Mouse (Mus musculus): Measurements from ENCODE around the gene Mplkip. TPM values are rescaled to one million over a fixed set of nuclear protein-coding genes. Genes with fewer than 3 reads are reported as not detected.

Gene Mplkip
- polyA plus RNA-seq, 1 experiment from 2014 or later: 33.2 TPM

GRCm38 (mm10) chr13:17705188-17705826, 10.3 kb downstream of the Mplkip start:
- no peak overlapping the region for H3K4me2 ChIP-seq (replicated peaks; ENCODE audit: low read depth)
- 45% methylated on average over 6 of the region's 6 CpGs for WGBS
- DNase-seq (ENCODE audit: low spot score): no peak
- no peak for ATAC-seq (ENCODE audit: low FRiP score, low TSS enrichment)
- no peak overlapping the region for H3K4me3 ChIP-seq (ENCODE audit: low read depth, low read length)
- H3K27me3 ChIP-seq (ENCODE audit: control insufficient read depth, insufficient read depth, low read length): no peaks in the 10 kb centered on the region
- H3K9ac ChIP-seq (ENCODE audit: low read length): no peak overlapping the region
- H3K27ac ChIP-seq (replicated peaks): no peak overlapping the region
- no peaks in the 10 kb centered on the region for H3K9me3 ChIP-seq (ENCODE audit: control insufficient read depth, low read length)
- TF ChIP-seq EP300 (optimal IDR thresholded peaks at IDR 0.05): no peak
- no peak for TF ChIP-seq CTCF (IDR thresholded peaks at IDR 0.05; ENCODE audit: low read depth)
- H3K36me3 ChIP-seq (ENCODE audit: control insufficient read depth, insufficient read depth, low read length): no peaks in the 10 kb centered on the region
- H3K4me1 ChIP-seq (replicated peaks; ENCODE audit: control insufficient read depth, insufficient read depth): no peaks in the 10 kb centered on the region

GRCm38 (mm10) chr13:17708784-17709311, 13.9 kb downstream of the Mplkip start:
- Histone ChIP-seq H3K4me1 (replicated peaks; ENCODE audit: control insufficient read depth, insufficient read depth) (no peaks in the 10 kb centered on the region), H3K36me3 (ENCODE audit: control insufficient read depth, insufficient read depth, low read length) (no peaks in the 10 kb centered on the region), H3K9ac (ENCODE audit: low read length) (no peak overlapping the region), H3K4me2 (replicated peaks; ENCODE audit: low read depth) (no peak overlapping the region), H3K27me3 (ENCODE audit: control insufficient read depth, insufficient read depth, low read length) (no peaks in the 10 kb centered on the region), H3K4me3 (ENCODE audit: low read depth, low read length) (no peak overlapping the region), H3K9me3 (ENCODE audit: control insufficient read depth, low read length) (no peaks in the 10 kb centered on the region), H3K27ac (replicated peaks) (no peak overlapping the region)
- no peak for ATAC-seq (ENCODE audit: low FRiP score, low TSS enrichment)
- no peak for DNase-seq (ENCODE audit: low spot score)
- WGBS: 82% methylated on average over 5 of the region's 5 CpGs
- TF ChIP-seq CTCF (IDR thresholded peaks at IDR 0.05; ENCODE audit: low read depth): no peak
- no peak for TF ChIP-seq EP300 (optimal IDR thresholded peaks at IDR 0.05)

- no peaks in the 10 kb centered on the region for H3K9me3 ChIP-seq (ENCODE audit: control insufficient read depth, low read length)
- no peaks in the 10 kb centered on the region for H3K27me3 ChIP-seq (ENCODE audit: control insufficient read depth, insufficient read depth, low read length)
These were observed 22.4 kb downstream of the Mplkip start for GRCm38 (mm10) chr13:17717357-17717756.

GRCm38 (mm10) chr13:17727922-17728321, 32.9 kb downstream of the Mplkip start:
- DNase-seq (ENCODE audit: low spot score) (no peak), ATAC-seq (ENCODE audit: low FRiP score, low TSS enrichment) (no peak)
- H3K9me3 ChIP-seq (ENCODE audit: control insufficient read depth, low read length): no peaks in the 10 kb centered on the region
- H3K4me3 ChIP-seq (ENCODE audit: low read depth, low read length): no peak overlapping the region
- H3K9ac ChIP-seq (ENCODE audit: low read length): no peak overlapping the region
- no peak overlapping the region for H3K4me2 ChIP-seq (replicated peaks; ENCODE audit: low read depth)
- H3K27me3 ChIP-seq (ENCODE audit: control insufficient read depth, insufficient read depth, low read length): no peaks in the 10 kb centered on the region
- H3K36me3 ChIP-seq (ENCODE audit: control insufficient read depth, insufficient read depth, low read length): no peaks in the 10 kb centered on the region; the same call in 1 of the 2 replicates
- TF ChIP-seq CTCF (IDR thresholded peaks at IDR 0.05; ENCODE audit: low read depth): no peak
- no peak for TF ChIP-seq EP300 (optimal IDR thresholded peaks at IDR 0.05)
- 84% methylated on average over 4 of the region's 4 CpGs for WGBS
- no peak overlapping the region for H3K27ac ChIP-seq (replicated peaks)
- no peaks in the 10 kb centered on the region for H3K4me1 ChIP-seq (replicated peaks; ENCODE audit: control insufficient read depth, insufficient read depth)

More at GRCm38 (mm10) chr13:17717357-17717756, 22.4 kb downstream of the Mplkip start:
- TF ChIP-seq CTCF (IDR thresholded peaks at IDR 0.05; ENCODE audit: low read depth) (no peak), EP300 (optimal IDR thresholded peaks at IDR 0.05) (no peak)
- DNase-seq (ENCODE audit: low spot score) (no peak), ATAC-seq (ENCODE audit: low FRiP score, low TSS enrichment) (no peak)
- H3K4me3 ChIP-seq (ENCODE audit: low read depth, low read length): no peak overlapping the region
- H3K4me1 ChIP-seq (replicated peaks; ENCODE audit: control insufficient read depth, insufficient read depth): no peaks in the 10 kb centered on the region
- H3K36me3 ChIP-seq (ENCODE audit: control insufficient read depth, insufficient read depth, low read length): peaks cover 14% of the 10 kb centered on the region
- H3K9ac ChIP-seq (ENCODE audit: low read length): no peak overlapping the region
- H3K4me2 ChIP-seq (replicated peaks; ENCODE audit: low read depth): no peak overlapping the region
- WGBS: 91% methylated on average over 1 of the region's 1 CpGs
- no peak overlapping the region for H3K27ac ChIP-seq (replicated peaks)

- no peak overlapping the region for H3K27ac ChIP-seq (replicated peaks)
- DNase-seq (ENCODE audit: low spot score) (no peak), ATAC-seq (ENCODE audit: low FRiP score, low TSS enrichment) (no peak)
- TF ChIP-seq EP300 (optimal IDR thresholded peaks at IDR 0.05) (no peak), CTCF (IDR thresholded peaks at IDR 0.05; ENCODE audit: low read depth) (no peak)
- H3K4me1 ChIP-seq (replicated peaks; ENCODE audit: control insufficient read depth, insufficient read depth): no peaks in the 10 kb centered on the region
- H3K4me3 ChIP-seq (ENCODE audit: low read depth, low read length): no peak overlapping the region
- H3K9me3 ChIP-seq (ENCODE audit: control insufficient read depth, low read length): no peaks in the 10 kb centered on the region
- no peak overlapping the region for H3K4me2 ChIP-seq (replicated peaks; ENCODE audit: low read depth)
- no peak overlapping the region for H3K9ac ChIP-seq (ENCODE audit: low read length)
- no peaks in the 10 kb centered on the region; the same call in 1 of the 2 replicates for H3K36me3 ChIP-seq (ENCODE audit: control insufficient read depth, insufficient read depth, low read length)
- 90% methylated on average over 3 of the region's 3 CpGs for WGBS
- no peaks in the 10 kb centered on the region for H3K27me3 ChIP-seq (ENCODE audit: control insufficient read depth, insufficient read depth, low read length)
These were observed 33.8 kb downstream of the Mplkip start for GRCm38 (mm10) chr13:17728798-17729197.

MicroRNA genes within 50 kb of the gene (microRNA counts, 519-probe panel; counts per million panel counts)
- microRNA mmu-miR-466i: not detected

Small RNA genes lying within 50 kb of the gene (microRNA-seq; reads per million reads assigned to microRNA genes)
- gene Mir466i: not detected

Other genes starting within 250 kb of the Mplkip start
- gene Sugct, start 361 bp downstream of the Mplkip start, polyA plus RNA-seq (2015; fragmentation: Nextera tagmentation; extraction: Ambion mirVana): 6.1 and 7.0 TPM in 2 replicates
- 8.6 and 9.3 TPM in 2 replicates for gene Cdk13, start 109.9 kb downstream of the Mplkip start, polyA plus RNA-seq (2015; fragmentation: Nextera tagmentation; extraction: Ambion mirVana)
- gene Rala, start 249.0 kb downstream of the Mplkip start, polyA plus RNA-seq (2015; fragmentation: Nextera tagmentation; extraction: Ambion mirVana): 87.8 and 94.8 TPM in 2 replicates